Mouse (Mus musculus) megakaryocyte, embryonic 14.5 days (primary cell): ENCODE results near the gene Vwa3b.

Source experiments
- FLI1 ChIP-seq: IDR thresholded peaks from 2 replicates; pipeline ENCODE4 v1.6.1; 2012; ENCODE audit warnings: low read length, inconsistent platforms, mixed read lengths
- GATA1 ChIP-seq: IDR thresholded peaks from 3 replicates; pipeline ENCODE4 v1.6.1; 2012; ENCODE audit warnings: mixed read lengths, low read length, inconsistent platforms, borderline replicate concordance

GRCm38 (mm10) chr1:37145966-37146365, 119.6 kb downstream of the Vwa3b start:
- TF ChIP-seq GATA1 (no peak), FLI1 (no peak)
